Mouse (Mus musculus) lung, postnatal 14 days (tissue): ENCODE results near the gene Dag1.

Experiments used
- DNase-seq: peaks from one replicate; pipeline ENCODE4 v3.0.0; 2021

The Dag1 gene

GRCm38 (mm10) chr9:108182806-108183506 is 80.8 kb downstream of the Dag1 start:
- no peak for DNase-seq

- no peak for DNase-seq
Measured at GRCm38 (mm10) chr9:108178391-108178790, 85.4 kb downstream of the Dag1 start.

DNA sequence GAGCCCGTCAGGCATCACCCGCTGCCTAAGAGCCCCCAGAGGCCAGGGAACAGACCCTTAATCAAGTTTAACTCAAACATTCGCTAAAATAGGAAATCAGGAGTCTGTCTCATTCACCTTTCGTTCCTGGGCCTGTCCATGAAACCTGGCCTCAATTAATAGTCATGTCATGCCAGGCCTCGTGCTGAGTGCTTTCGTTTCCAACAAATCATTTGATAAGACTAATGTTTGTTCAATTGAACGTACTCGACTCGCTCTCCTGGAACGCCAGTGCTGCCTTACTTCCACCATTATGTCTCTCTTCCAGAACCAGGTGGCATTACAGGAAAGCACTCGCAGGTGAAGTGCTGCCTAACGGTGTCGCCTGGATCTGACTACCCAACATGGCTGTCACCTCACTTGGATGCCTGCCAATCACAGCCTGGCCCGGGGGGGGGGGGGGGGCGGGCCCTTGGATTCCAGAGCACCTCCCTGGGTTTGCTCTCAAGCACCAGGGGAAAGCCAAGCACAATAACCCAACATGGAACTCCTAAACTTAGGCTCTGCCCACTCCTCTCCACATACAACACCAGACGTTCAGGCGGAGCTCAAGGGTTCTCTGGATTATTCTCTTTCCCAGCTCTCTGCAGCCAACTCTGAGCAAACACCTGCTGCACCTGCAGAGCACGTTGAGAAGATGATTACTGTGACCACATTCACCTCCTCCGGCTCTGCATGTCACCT is 88.5 kb downstream of the Dag1 start:
- no peak for DNase-seq

DNA sequence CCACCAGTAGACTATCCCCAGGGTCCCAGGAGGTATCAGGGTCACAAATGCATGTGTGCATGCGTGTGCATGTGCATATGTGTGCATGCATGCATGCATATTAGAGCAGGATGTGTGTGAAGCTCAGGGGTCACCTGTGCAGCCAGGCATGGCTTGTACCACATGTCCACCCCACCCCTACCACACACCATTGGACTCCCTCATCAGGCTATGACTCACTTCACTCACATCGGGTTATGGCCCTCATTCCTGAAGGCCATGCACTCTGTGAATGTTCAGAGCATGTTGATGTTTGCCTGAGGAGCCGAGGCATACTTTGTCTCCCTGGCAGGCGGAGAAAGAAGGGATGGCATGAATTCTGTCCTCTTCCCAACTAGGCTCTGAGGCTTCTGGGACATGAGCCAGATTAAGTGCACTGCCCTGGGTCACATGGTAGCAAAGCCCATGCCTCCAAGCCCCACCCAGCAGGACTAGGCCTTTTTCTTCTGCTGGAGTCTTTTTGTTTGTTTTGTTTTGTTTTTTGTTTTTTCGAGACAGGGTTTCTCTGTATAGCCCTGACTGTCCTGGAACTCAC is 90.9 kb downstream of the Dag1 start:
- DNase-seq: no peak

DNA sequence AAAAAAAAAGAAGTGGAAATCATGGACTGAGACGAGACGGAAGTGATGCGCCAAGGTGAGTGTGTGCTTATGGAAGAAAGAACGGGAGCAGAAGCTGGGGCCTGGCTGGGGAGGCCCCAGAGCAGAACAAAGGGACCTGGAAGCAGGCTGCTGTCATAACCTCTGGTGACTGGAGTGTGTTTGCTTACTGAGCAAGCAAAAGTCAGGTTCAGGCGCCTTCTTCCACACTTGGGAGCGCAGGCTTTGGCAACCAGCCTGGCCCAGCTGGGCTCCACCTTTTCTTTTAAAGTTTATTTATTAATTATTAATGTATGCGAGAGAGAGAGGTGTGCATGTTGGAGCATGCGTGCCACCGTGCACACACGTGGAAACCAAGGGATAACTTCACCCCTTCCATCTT is 94.0 kb downstream of the Dag1 start:
- DNase-seq: no peak

DNA sequence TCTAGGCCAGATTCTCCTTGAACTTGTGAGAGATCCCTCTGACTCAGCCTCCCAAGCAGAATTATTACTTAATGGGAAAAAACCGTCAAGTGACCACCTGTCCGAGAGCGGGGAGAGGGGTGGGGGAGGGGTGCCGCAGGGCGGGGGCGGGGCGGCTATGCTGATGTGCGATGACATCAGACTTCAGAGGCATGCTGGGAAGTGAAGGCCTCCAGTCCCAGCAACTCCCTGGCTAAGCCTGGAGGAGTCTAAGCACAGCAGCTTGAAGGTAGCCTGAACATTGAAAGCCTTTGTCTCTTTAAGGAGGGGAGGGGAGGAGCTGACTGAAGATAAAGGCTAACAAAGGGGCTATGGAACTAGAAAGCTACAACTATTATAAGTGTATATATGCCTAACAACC is 98.6 kb downstream of the Dag1 start:
- no peak for DNase-seq

DNA sequence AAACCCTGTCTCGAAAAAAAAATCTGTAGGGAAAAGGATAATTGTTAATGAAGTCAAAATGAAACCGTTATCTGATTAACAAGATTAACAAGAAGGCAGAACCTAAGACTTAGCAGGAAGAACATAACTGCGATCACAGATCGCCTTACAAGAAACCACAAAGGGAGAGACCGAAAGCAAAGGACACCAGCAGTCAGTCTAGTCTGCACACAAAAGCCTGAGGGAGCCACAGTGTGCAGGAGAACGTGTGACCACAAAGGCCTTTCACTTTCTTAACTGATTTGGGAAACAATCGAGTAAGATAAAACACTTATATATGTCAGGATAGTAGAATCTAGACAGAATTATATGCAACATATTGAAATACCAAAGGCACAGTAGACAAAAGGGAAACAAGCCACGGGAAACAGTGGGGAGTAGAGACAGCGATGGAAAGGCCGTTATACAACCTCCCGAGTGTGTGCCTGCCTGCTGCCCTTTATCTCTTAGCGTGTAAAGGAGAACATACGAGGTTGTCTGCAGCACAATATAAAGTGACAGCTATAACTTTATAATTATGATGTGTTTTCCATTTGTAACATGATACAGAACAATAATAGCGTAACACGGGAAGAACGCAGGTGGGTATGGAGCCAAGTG is 100.0 kb downstream of the Dag1 start:
- DNase-seq: no peak

GRCm38 (mm10) chr9:108157891-108158290 is 105.9 kb downstream of the Dag1 start:
- DNase-seq: no peak

DNA sequence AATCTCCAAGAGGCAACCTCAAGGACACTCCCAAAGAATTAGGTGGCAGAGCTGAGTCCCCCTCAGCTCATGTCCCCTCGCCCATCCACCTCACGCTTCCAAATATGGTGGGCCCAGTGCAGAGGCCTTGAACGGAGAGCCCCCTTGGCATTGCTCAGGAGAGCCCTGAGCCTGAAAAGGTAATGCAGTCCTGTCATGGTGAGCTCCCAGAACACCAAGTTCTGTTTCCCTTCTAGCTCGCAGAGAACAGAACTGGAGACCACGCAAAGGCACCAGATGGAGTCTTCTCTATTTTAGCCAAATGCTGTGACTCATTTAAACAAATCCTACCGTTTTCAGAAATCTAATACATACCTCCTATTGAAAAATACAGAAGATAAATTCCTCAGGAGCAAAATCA is 106.3 kb downstream of the Dag1 start:
- DNase-seq: no peak

DNA sequence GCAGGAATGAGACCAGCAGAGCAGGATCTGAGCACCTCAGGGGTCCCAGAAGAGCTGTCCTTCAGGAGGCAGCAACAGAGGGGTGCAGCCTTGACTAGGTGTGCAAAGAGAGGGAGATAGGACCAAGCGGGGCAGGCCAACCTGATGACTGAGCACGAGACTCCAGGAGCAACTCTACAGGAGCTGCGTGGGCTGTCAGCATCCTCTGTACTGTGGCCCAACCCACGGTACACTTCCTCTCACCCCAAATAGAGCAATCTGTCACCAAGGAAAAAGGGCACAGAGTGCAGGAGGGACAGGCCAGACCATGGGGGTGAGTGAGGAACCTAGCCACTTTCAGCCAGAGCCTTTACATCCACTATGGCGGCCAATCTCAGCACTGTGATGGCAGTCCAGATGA is 107.0 kb downstream of the Dag1 start:
- no peak for DNase-seq

DNA sequence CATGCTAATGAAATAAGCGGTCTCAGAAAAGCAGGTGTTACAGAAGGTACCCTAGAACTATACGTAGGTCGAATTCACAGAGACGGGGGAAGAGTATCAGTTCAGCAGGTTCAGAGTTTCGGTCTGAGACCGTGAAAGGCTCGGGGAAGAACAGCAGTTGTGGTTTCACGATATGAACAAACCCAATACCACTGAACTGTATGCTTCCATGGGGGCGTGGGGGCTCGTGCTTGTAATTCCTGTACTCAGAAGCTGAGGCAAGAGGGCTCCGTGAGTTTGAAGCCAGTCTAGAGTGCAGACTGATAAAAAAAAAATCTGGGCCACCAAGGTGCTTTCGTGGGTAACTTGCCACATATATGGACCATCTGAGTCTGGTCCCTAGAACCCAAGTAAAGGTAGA is 108.9 kb downstream of the Dag1 start:
- DNase-seq: no peak
